Mouse (Mus musculus) urinary bladder, postnatal 36 days (tissue): ENCODE data around the gene Meis1.

Source experiments
- DNase-seq, 2 experiments: peaks; one replicate each; pipeline ENCODE4 v3.0.0; 2022; ENCODE audit warnings: low spot score in 2 of 2, mixed read lengths in 1 of 2

Gene Meis1

DNA sequence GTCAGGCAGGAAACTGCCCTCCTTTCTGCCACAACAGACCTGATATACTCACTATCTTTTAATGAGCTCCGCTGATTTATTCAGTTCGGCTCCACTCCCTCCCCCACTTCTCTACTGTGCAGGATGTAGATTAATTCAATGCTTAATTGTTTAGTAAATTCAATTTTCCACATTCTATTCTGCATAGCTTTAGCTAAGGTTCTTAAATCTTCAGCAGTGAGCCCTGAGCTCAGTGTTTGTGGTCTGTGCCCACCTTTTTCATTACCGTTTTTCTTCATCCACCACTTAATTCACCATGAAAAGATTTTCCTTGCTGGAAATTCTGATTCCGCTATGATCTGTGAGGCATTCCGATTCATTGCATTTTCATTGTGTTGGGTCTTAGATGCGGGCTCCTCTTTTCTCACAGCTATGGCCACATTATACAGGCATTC is 28.5 kb downstream of the Meis1 start:
- no peak for DNase-seq

DNA sequence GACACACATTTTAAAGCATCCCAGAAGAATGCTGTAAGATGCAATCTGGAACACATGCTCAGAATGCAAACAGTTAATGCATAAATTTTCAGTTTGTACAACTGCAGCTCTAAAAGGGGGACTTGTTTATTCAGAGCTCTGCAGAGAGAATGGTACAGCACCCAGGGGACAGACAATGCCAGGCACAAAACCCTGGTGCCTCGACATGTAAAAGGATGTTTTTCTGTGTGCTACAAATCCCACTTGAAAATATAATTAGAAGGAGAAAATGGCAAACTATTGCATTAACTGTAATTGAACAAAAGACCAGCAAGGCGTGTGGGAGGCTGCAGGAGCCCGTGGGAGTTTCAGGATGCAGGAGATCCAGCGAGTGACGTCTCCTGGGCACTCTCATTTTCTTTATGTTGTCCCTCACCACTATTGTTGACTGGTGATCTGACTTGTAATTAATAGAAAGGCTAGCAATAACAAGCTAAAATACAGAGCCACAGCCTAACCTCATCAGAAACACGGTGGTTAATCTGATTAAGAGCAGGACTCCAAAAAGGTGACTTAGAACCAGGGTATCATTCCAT is 29.0 kb downstream of the Meis1 start:
- no peak for DNase-seq

DNA sequence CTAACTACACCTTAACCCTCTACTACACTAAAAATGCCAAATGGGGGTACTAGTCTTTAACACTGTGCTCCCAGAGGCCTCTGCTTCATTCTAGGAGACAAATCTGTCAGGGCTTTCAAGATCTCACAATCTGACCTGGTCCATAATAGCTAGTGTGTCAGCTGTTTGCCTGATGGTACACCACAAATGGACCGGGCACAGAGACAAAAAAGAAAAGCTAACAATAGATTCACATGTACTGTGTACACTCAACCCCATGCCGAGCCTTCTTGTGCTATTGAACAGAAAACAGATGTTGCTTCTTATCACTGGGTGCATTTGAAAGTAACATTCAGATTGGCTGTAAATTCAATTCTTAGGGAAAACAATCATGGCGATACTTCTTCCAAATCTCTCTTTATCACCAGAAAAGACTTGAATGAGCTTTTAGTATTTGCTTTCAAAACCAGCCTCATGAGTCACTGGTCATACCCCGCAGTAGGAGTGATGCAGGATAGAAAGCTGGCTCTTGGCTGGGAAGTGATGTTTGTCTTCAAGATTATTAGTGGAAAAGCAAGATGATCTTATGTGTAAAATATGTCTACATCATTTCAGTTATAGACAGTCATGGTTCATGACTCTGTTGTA is 30.0 kb downstream of the Meis1 start:
- no peak for DNase-seq

DNA sequence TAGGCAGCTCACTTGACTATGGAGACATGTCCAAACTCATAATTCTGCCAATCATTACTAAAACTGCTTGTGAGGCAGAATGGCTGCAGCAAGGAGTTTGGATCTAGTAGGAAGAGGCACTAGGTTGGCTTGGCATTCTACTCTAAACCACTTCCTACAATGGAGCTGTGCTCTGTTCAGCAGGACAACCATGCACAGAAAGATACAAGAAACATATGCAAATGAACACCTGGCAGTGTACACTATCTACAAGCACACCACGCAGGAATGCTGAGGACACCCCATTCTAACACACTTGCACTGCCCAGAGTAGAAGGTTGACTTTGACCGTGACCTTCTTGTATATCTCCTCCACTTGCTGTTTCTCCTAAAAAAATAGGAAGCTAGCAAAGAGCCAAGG is 35.0 kb downstream of the Meis1 start:
- no peak for DNase-seq

DNA sequence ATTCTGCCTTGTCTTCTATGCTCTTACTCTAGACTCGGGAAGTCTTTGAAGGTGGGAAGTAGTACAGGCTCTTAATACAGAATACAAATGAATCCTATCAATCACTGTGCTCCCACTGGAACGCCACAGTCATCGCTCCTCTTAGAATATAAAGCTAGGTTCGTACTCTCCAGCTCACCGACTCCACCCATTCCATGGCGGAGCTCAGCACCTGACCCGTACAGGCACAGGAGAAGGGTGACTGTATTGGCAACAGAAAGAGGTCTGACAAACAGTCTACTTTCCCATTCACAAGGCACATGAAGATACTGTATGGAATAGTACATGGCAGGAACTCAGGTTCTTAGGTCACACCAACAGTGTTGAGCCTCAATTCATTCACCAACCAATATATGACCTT is 35.5 kb downstream of the Meis1 start:
- DNase-seq, result no peak

DNA sequence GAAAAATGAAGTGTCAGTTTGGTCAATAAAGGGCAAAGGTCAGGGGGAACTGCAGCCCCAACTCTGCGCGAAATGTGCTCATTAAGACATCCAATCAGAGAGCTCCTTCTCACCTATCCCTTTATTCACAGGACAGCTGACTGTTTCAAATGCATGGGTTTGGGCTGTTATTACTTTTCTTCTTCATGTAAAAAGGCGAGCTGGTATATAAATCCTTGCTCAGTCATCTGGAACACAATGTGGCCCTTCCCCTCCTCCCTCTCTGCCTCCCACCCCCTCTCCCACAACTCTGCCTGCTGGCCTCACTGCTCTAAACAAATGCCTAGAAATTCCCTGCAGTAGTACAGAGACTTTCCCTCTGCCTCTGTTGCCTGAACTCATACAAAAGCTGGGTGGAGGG is 36.5 kb downstream of the Meis1 start:
- no peak for DNase-seq

DNA sequence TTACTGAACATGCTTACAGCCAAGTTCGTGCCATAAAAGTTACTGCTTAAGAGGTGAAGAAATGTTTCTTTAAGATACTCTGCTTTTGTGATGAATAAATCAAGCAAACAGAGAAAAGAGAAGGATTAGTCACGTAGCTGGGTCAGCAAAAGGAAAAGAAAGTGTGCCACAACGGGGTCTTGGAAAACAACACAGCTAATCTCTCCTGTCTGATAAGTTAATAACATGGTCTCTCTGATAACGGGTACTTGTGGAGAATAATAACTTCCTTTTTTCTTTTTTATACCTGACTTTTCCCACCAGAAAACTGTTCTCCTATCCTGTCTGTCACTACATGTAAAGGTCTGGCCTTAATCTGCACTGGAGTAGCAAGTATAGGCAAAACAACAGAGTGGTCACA is 37.4 kb downstream of the Meis1 start:
- no peak for DNase-seq

DNA sequence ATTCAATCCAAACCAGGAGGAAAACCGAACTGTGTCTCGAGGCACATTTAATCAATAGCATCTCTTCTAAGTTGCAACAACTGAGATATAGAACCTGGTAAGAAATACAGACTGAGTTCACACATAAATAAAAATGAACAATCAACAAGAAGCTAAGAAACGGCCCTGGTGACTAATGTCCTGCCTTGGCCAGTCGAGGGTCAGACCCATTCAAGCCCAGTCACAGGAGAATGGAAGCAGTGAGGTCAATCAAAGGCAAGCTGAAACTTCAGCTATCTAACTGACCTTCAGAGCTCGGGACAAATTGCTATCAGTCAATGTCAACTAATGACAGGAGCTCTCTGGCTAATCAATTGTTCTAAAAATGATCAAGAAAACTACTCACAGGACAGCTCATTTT is 38.2 kb downstream of the Meis1 start:
- no peak for DNase-seq

DNA sequence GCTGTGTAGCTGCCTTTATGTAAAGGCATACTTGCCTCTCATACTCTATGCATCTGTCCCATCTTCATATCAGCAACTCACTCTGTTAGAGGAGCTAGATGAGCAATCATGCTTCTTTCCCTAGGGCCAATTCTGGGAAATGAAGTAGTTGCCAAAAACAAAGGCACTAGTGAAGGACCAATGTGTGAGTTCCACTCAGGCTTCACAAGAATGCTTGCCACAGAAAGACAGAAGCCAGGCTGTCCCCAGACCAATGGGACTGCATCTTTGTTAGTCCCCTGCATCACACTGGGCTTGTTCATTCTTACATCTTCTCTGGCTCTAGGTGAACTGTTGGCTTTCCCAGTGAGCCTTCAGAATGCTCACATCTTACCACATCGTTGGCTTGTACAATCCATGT is 43.7 kb downstream of the Meis1 start:
- DNase-seq, result no peak

DNA sequence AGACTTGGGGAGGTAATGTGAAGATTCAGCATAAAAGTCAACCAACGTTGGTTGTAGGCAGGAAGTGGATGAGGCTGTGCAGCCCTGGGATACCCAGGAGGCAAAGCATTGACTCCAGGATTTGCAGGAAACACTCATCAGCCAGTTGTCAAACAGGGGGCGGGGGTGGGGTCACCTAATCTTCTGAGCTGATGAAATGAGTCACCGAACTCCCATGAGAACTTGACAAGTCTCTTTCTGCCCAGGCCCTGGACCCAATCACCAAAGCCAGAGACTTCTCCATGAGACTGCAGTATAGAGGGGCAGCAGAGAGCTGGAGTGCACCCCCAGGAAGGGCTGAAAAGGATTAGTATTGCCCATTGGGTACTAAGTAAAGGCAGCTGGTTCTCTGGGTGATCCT is 45.0 kb downstream of the Meis1 start:
- no peak for DNase-seq

DNA sequence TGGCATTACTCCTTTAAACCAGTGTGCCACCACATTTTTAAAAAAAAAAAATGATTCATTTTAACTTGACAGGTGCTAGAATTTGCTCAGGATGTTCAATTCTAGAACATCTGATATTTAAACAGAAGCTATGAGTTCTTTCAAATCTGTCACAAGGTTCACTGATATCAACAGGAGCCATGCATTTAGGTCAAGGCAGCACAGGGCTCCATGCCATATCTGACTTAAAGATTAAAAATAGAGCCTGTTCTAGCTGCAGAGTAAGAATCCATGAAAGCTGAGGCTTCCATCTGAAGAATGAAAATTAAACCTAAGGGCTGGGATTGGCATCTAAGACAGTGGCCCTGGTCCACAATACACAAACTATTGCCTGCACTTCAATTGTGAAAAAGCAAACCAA is 45.8 kb downstream of the Meis1 start:
- DNase-seq, result no peak

DNA sequence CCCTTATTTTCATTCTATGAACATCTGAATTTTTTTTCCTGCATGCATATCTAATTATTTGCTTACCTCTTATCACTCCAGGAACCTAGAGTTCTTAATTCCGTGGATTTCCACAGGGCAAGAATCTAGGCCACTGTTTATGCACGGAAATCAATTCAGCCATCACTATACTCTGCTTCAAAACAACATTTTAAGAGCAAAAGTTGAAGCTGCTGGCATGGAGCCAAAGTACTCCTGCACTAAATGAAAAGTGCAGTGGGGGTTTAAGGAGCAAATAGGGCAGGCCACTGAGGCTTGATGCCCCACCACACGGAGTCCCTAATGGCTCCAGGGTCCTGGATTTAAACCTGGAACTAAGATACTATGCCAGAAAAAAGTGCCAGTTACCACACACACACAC is 47.2 kb downstream of the Meis1 start:
- no peak for DNase-seq

DNA sequence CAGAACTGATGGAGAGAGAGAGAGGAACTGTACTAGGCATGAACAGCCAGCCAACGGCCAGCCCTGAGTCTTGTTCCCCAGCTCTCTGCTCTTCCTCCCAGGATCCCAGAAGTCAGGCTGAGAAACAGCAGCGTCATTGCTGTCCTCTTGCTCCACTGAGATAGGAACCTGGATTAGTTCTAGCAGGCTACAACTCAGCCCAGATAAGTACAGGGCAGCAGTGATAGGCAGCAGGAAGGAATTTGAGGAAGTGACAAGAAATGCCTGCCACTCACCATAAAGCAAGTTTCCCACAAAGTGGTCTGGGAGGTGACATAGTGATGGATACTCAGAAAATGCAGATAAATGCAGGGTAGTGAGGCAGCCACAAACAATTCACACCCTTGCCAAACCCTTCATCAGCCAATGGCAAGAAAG is 48.9 kb downstream of the Meis1 start:
- no peak for DNase-seq

DNA sequence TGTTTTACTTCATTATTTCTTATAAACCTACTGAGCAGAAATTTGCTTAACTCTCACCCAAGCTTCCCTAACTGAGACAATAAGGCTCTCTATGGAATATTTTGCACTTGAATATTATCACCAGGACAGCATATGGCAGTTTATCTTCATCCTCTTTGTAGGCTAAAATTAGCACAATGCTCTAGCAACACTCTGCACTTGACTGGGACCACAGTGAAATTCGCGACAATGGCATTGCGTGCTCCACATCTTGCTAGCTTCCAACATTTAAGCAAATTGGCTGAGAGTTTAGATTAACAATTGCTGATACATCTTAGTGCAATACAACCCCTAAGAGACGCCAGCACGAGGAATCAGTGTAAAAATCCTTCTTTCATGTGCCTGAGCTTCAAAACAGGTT is 54.4 kb downstream of the Meis1 start:
- no peak for DNase-seq

DNA sequence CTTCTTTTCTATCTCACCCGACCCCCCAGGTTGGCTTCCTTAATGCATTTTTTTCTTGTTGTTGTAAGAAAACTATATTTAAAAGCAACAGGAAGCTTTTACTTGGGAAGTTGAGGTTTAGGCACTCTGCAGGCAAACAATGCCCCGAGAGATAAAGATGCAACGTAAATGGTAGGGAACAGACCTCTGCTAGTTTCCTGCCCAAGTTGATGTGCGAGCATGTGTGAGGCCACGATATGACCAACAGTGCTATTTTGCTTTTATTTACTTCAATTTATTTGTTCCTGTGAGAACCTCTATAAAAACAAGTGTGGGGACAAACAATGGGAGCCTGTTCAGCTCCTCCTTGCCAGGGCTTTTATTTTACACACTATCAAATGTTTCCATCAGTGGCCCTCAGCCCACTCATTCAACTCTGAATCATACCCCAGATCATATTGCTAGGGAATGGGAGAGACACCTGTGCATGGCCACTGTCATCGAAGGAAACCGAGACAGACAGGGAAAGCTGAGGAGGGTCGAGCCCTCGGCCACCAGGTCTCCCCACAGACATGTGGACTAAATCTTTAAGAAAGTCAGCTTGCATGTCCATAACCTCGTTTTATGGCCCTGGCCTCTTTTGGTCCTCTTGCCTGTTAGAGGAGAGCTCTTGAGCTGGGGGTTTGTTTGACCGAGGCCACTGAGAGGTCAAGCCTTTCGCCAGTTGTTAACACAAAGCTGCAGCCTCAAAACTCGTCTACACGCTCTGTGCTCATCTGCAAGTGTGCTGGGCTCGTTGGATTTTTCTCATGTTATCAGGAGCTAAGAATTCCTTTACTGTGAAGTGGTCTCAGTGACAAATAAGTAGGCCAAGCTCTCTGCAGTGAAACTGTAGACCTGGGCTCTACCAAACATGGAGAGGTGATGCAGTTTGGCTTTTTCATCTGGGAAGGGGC is 55.3 kb downstream of the Meis1 start:
- no peak for DNase-seq

DNA sequence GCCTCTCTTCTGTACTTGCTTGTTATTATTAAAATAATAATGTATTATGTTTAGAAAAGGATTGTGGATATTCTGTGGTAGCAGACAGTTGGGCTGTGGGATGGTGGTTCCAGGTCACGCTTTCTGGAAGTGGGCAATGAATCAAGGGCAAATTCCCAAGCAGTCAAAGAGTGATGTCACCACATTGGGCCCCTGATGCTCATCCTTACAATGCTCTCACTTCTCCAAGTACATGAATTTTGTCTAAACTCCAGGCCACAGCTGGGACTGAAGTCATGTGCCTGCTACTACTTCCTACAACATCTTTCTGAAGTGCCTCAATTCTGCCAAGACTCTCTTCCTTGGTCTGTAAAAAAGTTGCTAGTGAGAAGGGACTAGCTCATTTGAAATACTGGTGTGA is 59.3 kb downstream of the Meis1 start:
- no peak for DNase-seq

DNA sequence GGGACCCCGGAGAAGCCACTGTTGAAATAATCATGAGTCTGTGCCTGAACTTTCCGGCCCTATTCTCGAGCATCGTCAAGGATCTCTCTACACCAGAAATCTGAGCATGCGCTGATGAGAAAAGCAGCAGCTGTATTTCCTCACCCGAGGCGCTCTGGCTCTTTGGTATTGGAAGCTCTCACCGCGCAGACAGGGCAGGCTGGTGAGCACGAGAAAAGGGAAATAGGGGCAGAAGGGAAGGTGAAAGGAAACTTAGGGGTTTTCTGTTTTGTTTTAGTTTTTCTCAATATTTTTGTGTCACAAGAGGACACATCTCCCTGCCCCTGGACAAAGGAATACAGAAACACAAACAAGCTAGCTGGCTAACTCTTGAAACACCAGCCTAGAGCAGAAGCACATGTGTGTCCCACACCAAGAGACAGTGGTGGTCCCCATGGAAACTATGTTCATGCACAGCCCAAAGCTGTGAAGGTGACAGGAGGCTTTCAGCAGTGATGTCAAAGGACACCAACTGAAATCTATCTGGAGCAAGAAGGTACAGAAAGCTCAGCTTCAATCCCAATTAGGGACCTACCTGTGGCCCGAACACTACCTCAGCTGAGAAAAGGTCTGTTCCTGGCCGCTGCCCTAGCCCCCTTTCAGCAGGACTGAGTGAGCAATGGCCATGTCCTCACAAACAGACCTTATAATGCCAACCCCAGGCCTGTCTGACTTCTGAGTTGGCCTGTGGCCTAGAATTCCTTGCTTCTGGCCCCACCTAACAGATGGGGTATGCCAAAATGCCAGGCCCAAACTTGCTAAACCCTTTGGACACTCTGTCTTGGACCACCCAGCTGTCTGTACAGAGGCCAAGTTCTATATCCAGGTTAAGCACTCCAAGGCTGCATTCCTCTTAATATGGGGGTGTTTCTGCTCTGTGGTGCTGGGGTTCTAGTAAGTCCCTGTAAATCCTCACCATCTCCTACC is 60.7 kb downstream of the Meis1 start:
- peak in 1 of 2 experiments; percentile 48 for DNase-seq

DNA sequence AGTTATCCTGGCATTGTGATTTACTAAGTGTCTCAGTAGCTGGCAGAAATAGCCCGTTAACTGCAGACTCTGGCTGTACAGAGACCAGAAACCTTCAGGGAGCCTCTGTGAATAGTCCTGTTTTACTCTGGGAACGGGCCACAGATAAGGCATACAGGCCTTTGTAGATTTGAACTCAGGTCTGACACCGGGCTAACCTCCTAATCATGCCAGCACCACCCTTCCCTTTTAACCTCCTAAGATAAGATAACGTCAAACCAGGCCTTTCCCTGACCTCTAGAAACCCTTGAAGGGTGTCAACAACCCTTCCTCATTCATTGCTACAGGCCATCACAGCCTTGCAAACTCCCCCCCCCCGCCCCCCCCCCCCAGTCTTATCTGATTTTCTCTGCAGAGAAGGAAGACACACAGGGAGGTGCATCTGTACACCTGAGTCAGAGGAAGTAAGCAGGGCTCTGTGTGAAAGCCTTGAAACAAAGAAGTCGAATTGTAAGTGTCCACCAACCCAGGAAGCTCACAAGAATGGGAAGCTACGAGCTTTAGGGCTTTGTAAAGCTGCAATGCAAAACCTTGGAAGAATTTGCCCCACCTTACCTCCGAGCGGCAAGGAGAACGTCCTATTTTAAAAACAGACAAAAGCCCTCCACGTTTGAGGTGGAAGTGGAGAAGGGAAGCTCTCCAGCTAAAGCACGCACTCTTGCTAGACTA is 61.5 kb downstream of the Meis1 start:
- DNase-seq, result no peak

DNA sequence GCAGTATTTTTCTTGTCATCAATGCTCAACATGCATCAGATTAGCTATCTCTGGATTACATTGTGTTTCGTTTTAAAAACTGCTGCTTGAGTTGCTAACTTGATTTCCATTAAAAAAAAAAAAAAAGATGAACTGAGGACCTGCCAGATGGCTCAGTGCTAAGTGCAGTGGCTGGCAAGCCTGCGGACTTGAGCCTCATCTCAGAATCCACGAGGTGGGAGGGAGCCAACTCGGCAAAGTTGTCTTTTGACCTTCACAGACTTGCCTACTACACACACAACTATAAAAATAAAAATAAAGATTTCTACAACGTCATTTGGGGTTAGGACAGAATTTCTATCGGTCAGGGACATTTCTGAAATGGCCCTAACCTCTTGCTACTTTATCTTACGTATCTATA is 62.8 kb downstream of the Meis1 start:
- DNase-seq, result peak in 1 of 2 experiments; percentile 53

DNA sequence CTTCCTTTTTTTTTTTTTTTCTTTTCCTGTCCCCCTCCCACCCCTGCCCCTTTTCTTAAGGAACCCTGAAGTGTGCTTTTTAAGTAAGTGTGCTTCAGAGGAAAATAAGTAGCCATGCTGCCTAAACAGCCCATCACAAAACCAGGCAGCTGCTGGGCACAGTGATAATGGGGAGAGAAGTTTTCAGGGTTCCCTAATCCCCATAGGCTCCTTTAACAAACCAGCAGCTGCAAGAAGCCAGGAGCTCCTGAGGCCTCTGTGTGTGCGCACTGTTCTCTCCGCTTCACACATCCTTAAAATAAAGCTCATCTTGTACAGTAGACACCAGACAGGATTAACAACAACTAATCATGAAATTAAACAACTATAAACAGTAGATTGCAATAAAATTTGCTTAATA is 63.9 kb downstream of the Meis1 start:
- no peak for DNase-seq

DNA sequence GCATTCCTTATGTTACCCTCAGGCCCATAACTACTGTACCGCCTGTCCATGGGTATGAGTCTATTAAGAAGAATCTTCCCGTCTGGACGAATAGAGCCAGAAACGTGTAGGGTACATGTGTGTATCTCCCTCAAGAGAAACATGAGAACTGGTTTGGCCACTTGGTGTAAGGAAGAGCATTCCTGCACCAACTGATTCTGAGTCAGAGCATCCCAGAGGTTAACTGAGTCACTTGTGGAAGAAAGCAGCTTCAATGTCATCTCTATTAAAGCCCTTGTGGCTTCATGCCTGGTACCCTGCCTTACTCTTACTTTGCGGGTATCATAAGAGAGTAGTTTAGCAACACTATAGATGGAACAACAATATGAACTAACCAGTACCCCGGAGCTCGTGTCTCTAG is 64.9 kb downstream of the Meis1 start:
- DNase-seq, result no peak
